Mouse (Mus musculus) C2C12 (cell line): Measurements from ENCODE around the gene Ick. TPM values are rescaled to one million over a fixed set of nuclear protein-coding genes. Genes with fewer than 3 reads are reported as not detected.

ENCODE experiments used
- H3K27me3 ChIP-seq: one replicate; pipeline ENCODE4 v1.6.1; 2011; ENCODE audit not compliant: control insufficient read depth, insufficient read depth, insufficient read length
- H3K36me3 ChIP-seq: one replicate; pipeline ENCODE4 v1.6.1; 2011; ENCODE audit not compliant: control insufficient read depth, insufficient read depth
- H3K4me3 ChIP-seq: one replicate; pipeline ENCODE4 v1.5.1; 2011; ENCODE audit warnings: mild to moderate bottlenecking, control low read depth; ENCODE audit not compliant: poor library complexity, insufficient read depth, severe bottlenecking
- H3K79me2 ChIP-seq: one replicate; pipeline ENCODE4 v1.6.1; 2011; ENCODE audit not compliant: control insufficient read depth, insufficient read depth
- H3K79me3 ChIP-seq: one replicate; pipeline ENCODE4 v1.6.1; 2011; ENCODE audit warnings: low read depth, control low read depth
- H3ac ChIP-seq: one replicate; pipeline ENCODE3; 2011; ENCODE audit warnings: low read depth; ENCODE audit not compliant: control insufficient read depth, insufficient read length
- CEBPB ChIP-seq: IDR thresholded peaks from one replicate; pipeline ENCODE4 v1.6.1; 2011; ENCODE audit warnings: low read depth, mild to moderate bottlenecking, control low read depth, moderate library complexity
- CTCF ChIP-seq: IDR thresholded peaks from one replicate; pipeline ENCODE4 v1.5.1; 2011; ENCODE audit not compliant: control insufficient read depth, insufficient read depth, insufficient read length
- FOSL1 ChIP-seq: IDR thresholded peaks from one replicate; pipeline ENCODE4 v1.8.0; 2011; ENCODE audit warnings: mild to moderate bottlenecking, low read length; ENCODE audit not compliant: poor library complexity, insufficient read depth, severe bottlenecking
- MAX ChIP-seq: IDR thresholded peaks from one replicate; pipeline ENCODE4 v1.6.1; 2011; ENCODE audit warnings: mild to moderate bottlenecking, control low read depth
- MYOD1 ChIP-seq: IDR thresholded peaks from one replicate; pipeline ENCODE4 v1.6.1; 2011; ENCODE audit warnings: low read depth; ENCODE audit not compliant: control insufficient read depth, insufficient read length
- MYOG ChIP-seq: IDR thresholded peaks from one replicate; pipeline ENCODE4 v1.6.1; 2011; ENCODE audit not compliant: control insufficient read depth, insufficient read length; ENCODE audit errors: extremely low read depth
- USF1 ChIP-seq: IDR thresholded peaks from one replicate; pipeline ENCODE4 v1.6.1; 2011; ENCODE audit warnings: low read depth, mild to moderate bottlenecking, control low read depth, moderate library complexity
- polyA plus RNA-seq: library from polyadenylated mRNA; unstranded; fragments of >200 nt; fragmentation: generic; extraction: Trizol; gene quantifications from one replicate; pipeline ENCODE4 v1.2.1, GENCODE M21; 2012; ENCODE audit warnings: missing spikeins

The Ick gene
- polyA plus RNA-seq, 1 experiment: 6.5 TPM

DNA sequence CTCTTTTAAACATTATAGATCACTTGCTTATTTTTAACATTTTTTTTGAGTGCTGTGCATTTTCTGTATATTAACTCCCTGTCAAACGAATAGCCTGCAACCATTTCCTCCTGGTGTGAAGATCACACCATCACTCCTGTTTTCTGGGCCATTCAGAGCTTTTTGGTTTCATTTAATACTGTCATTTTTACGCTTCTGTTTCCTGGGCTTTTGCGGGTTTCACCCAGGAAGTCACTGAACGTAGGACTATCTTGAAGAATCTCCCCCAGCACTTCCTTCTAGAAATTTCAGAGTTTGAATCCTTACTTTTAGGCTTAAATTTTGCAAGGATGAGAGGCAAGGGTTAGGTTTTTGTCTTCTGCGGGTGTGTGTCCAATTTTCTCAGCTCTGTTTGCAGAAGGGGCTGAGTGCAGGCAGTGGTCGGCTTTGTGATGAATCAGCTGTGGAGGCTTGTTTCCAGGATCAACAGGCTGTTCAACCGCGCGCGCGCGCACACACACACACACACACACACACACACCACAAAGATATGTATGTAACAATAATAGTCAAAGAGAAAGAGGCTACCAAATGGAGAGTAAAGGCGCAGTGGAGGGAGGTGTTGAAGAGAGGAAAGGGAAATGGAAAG, 35.2 kb upstream of the Ick start:
- no peaks in the 10 kb centered on the region for H3K27me3 ChIP-seq
- H3K36me3 ChIP-seq: no peaks in the 10 kb centered on the region
- H3ac ChIP-seq: no peak overlapping the region
- H3K79me3 ChIP-seq: no peaks in the 10 kb centered on the region
- no peak for TF ChIP-seq USF1
- no peak for TF ChIP-seq MYOD1
- no peak for TF ChIP-seq FOSL1
- TF ChIP-seq CTCF: no peak
- no peak for TF ChIP-seq MAX
- no peak for TF ChIP-seq CEBPB
- H3K4me3 ChIP-seq: no peak overlapping the region
- H3K79me2 ChIP-seq: no peaks in the 10 kb centered on the region

- Histone ChIP-seq H3K27me3 (no peaks in the 10 kb centered on the region), H3K79me3 (no peaks in the 10 kb centered on the region), H3K4me3 (no peak overlapping the region), H3ac (no peak overlapping the region), H3K79me2 (no peaks in the 10 kb centered on the region), H3K36me3 (no peaks in the 10 kb centered on the region)
- TF ChIP-seq MYOD1 (no peak), MAX (no peak), FOSL1 (no peak), USF1 (no peak), CTCF (no peak), MYOG (no peak), CEBPB (no peak)
These were observed 33.7 kb upstream of the Ick start for GRCm38 (mm10) chr9:78075256-78075655.

DNA sequence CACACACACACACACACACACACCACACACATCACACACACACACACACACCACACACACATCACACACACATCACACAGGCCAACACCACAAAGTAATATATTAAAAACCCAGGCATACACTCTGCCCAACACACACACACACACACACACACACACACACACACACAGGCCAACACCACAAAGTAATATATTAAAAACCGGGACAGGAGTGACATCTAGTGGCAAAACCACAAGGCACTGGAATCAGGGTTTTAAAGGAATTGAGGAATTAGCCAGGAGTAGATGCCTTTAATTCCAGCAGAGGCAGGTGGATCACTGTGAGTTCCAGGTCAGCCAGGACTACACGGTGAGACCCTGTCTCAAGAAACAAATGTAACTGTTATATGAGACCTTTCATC, 30.8 kb upstream of the Ick start:
- Histone ChIP-seq H3K27me3 (no peaks in the 10 kb centered on the region), H3K79me3 (no peaks in the 10 kb centered on the region), H3K36me3 (no peaks in the 10 kb centered on the region), H3ac (no peak overlapping the region), H3K4me3 (no peak overlapping the region), H3K79me2 (no peaks in the 10 kb centered on the region)
- TF ChIP-seq FOSL1 (no peak), CEBPB (no peak), MYOG (no peak), USF1 (no peak), MAX (no peak), MYOD1 (no peak), CTCF (no peak)

- no peaks in the 10 kb centered on the region for H3K79me3 ChIP-seq
These were observed 27.2 kb upstream of the Ick start for GRCm38 (mm10) chr9:78081835-78082234.

GRCm38 (mm10) chr9:78084341-78084740, 24.7 kb upstream of the Ick start:
- no peak overlapping the region for H3K4me3 ChIP-seq
- H3K79me3 ChIP-seq: no peaks in the 10 kb centered on the region
- no peaks in the 10 kb centered on the region for H3K27me3 ChIP-seq
- H3K36me3 ChIP-seq: peaks cover 28% of the 10 kb centered on the region
- no peak for TF ChIP-seq CEBPB
- no peak for TF ChIP-seq USF1
- no peak for TF ChIP-seq CTCF
- TF ChIP-seq MAX: no peak
- no peak for TF ChIP-seq MYOG
- no peak for TF ChIP-seq FOSL1
- TF ChIP-seq MYOD1: no peak
- H3ac ChIP-seq: no peak overlapping the region
- no peaks in the 10 kb centered on the region for H3K79me2 ChIP-seq

More at GRCm38 (mm10) chr9:78081835-78082234, 27.2 kb upstream of the Ick start:
- TF ChIP-seq MAX (no peak), CEBPB (no peak), USF1 (no peak), FOSL1 (no peak), MYOD1 (no peak), CTCF (no peak), MYOG (no peak)
- Histone ChIP-seq H3K36me3 (peaks cover 23% of the 10 kb centered on the region), H3ac (no peak overlapping the region), H3K27me3 (no peaks in the 10 kb centered on the region), H3K79me2 (no peaks in the 10 kb centered on the region), H3K4me3 (no peak overlapping the region)

DNA sequence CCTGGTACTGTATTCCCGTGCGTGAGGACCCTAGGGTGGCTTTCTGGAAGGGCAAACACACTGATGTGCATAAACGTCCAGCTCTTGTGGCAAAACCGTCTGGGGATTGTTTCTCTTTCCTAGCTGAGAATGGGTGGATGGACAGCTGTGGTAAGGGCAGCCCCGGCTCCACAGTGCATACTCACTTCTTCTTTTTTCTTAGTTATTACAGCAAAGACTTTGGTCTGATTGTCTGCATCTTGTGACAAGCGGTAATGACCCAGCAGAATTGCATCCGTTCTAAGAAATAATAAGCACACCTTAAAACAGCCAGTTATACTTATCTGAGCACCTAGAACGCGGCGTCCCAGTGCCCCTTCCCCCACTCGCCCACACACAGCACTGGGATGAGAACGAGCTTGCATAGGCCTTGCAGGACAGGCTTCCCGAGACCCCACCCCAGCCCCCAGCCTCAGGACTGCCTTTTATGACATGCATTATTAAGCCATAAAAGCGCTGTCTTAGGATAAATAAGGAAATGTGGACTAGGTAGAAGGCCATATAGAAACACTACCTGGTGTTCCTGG, 23.2 kb upstream of the Ick start:
- no peak for TF ChIP-seq MYOD1
- no peak for TF ChIP-seq FOSL1
- TF ChIP-seq CTCF: no peak
- TF ChIP-seq USF1: no peak
- Histone ChIP-seq H3K36me3 (peaks cover 28% of the 10 kb centered on the region), H3ac (no peak overlapping the region)

More for the DNA sequence above, 23.2 kb upstream of the Ick start:
- Histone ChIP-seq H3K79me2 (no peaks in the 10 kb centered on the region), H3K4me3 (no peak overlapping the region), H3K27me3 (no peaks in the 10 kb centered on the region), H3K79me3 (no peaks in the 10 kb centered on the region)
